Mouse (Mus musculus) lung, adult 18-20 months (tissue): ENCODE results near the gene L3hypdh.
A peak's percentile ranks its signal among the peaks of the same experiment; 100 is the strongest.

Experiments
- DNase-seq, 2 experiments: peaks; one replicate each; pipeline ENCODE4 v3.0.0; 2022; ENCODE audit warnings: mixed read lengths in 2 of 2

L3hypdh gene

GRCm38 (mm10) chr12:72085329-72086165 is at the start of gene L3hypdh, which contains the start of gene Jkamp:
L3hypdh (minus strand) TSS chr12:72085439.
Jkamp (plus strand) TSS chr12:72085589.
- peak; percentile 100 for DNase-seq

- DNase-seq = no peak
These were observed 44.0 kb upstream of the L3hypdh start for GRCm38 (mm10) chr12:72129203-72129602.

GRCm38 (mm10) chr12:72115686-72116345 is 30.6 kb upstream of the L3hypdh start:
- DNase-seq = no peak

GRCm38 (mm10) chr12:72115126-72115525 is 29.9 kb upstream of the L3hypdh start:
- no peak for DNase-seq

- DNase-seq = peak; percentile 52 to 61
These were observed 19.5 kb upstream of the L3hypdh start for GRCm38 (mm10) chr12:72104525-72105281.

- no peak for DNase-seq
These were observed 18.8 kb upstream of the L3hypdh start for GRCm38 (mm10) chr12:72104027-72104426.

GRCm38 (mm10) chr12:72102776-72103175 is 17.5 kb upstream of the L3hypdh start:
- DNase-seq = no peak

- DNase-seq = no peak
These were observed 11.7 kb upstream of the L3hypdh start for GRCm38 (mm10) chr12:72096966-72097365.

- no peak for DNase-seq
These were observed 4.6 kb upstream of the L3hypdh start for GRCm38 (mm10) chr12:72089802-72090201.

GRCm38 (mm10) chr12:72086166-72086825 is 1.1 kb upstream of the L3hypdh start:
- DNase-seq = peak in 1 of 2 experiments; percentile 9

- DNase-seq = no peak
These were observed 263 bp downstream of the L3hypdh start for GRCm38 (mm10) chr12:72085024-72085328.

GRCm38 (mm10) chr12:72084261-72085023 is 797 bp downstream of the L3hypdh start:
- peak in 1 of 2 experiments; percentile 60 for DNase-seq

GRCm38 (mm10) chr12:72083265-72083664 is 2.0 kb downstream of the L3hypdh start:
- no peak for DNase-seq

GRCm38 (mm10) chr12:72082370-72082769 is 2.9 kb downstream of the L3hypdh start:
- DNase-seq = peak; percentile 11 to 17

- DNase-seq = no peak
These were observed 3.3 kb downstream of the L3hypdh start for GRCm38 (mm10) chr12:72081961-72082360.

GRCm38 (mm10) chr12:72078248-72078647 is 7.0 kb downstream of the L3hypdh start:
- DNase-seq = no peak

- DNase-seq = peak; percentile 79
These were observed 14.6 kb downstream of the L3hypdh start, which contains the start of gene Gpr135 for GRCm38 (mm10) chr12:72070327-72071269. Gpr135 (minus strand) TSS chr12:72071125.

- DNase-seq = no peak
These were observed 15.5 kb downstream of the L3hypdh start for GRCm38 (mm10) chr12:72069626-72070326.

GRCm38 (mm10) chr12:72057780-72058179 is 27.5 kb downstream of the L3hypdh start:
- no peak for DNase-seq

- no peak for DNase-seq
These were observed 31.4 kb downstream of the L3hypdh start for GRCm38 (mm10) chr12:72053851-72054250.
